Mouse (Mus musculus) ES-Bruce4 (cell line): Measurements from ENCODE around the gene Spsb1. TPM values are rescaled to one million over a fixed set of nuclear protein-coding genes. Genes with fewer than 3 reads are reported as not detected.

Experiments
- H3K27ac ChIP-seq: 2 replicates; pipeline ENCODE4 v1.5.1; 2012; ENCODE audit warnings: low read length, inconsistent platforms; ENCODE audit not compliant: insufficient read depth
- H3K27me3 ChIP-seq: 2 replicates; pipeline ENCODE4 v1.6.1; 2012; ENCODE audit warnings: mild to moderate bottlenecking, low read length, inconsistent platforms; ENCODE audit not compliant: control insufficient read depth, poor library complexity, insufficient read depth, severe bottlenecking
- H3K36me3 ChIP-seq: 2 replicates; pipeline ENCODE4 v1.6.1; 2012; ENCODE audit warnings: inconsistent platforms, mild to moderate bottlenecking, low read length, moderate library complexity; ENCODE audit not compliant: control insufficient read depth, poor library complexity, insufficient read depth, severe bottlenecking
- H3K4me1 ChIP-seq: one replicate; pipeline ENCODE4 v1.8.1; 2011; ENCODE audit warnings: low read length; ENCODE audit not compliant: control insufficient read depth, insufficient read depth
- H3K4me3 ChIP-seq: 2 replicates; pipeline ENCODE4 v1.5.1; 2011; ENCODE audit warnings: low read depth, mild to moderate bottlenecking, low read length
- H3K9ac ChIP-seq: 2 replicates; pipeline ENCODE4 v1.6.1; 2012; ENCODE audit warnings: low read depth, mild to moderate bottlenecking, inconsistent platforms; ENCODE audit not compliant: poor library complexity, severe bottlenecking
- H3K9me3 ChIP-seq: replicated peaks from 2 replicates; pipeline ENCODE4 v1.6.1; 2012; ENCODE audit warnings: mild to moderate bottlenecking, low read length, inconsistent platforms; ENCODE audit not compliant: control insufficient read depth, poor library complexity, insufficient read depth, severe bottlenecking
- CTCF ChIP-seq: IDR thresholded peaks from one replicate; pipeline ENCODE4 v1.8.1; 2011; ENCODE audit warnings: low read depth, low read length
- EP300 ChIP-seq: IDR thresholded peaks from 2 replicates; pipeline ENCODE4 v1.6.1; 2011; ENCODE audit warnings: low read depth, low read length; ENCODE audit not compliant: insufficient read depth
- POLR2A ChIP-seq: IDR thresholded peaks from one replicate; pipeline ENCODE4 v1.8.1; 2011; ENCODE audit warnings: low read length; ENCODE audit not compliant: insufficient read depth
- polyA plus RNA-seq: library from polyadenylated mRNA; stranded (reverse); fragments of >200 nt; gene quantifications from 2 replicates; pipeline ENCODE4 v1.2.4, GENCODE M21; 2011; ENCODE audit warnings: low read depth; ENCODE audit not compliant: missing spikeins, insufficient read depth, insufficient read length

Spsb1 gene
- polyA plus RNA-seq, 1 experiment: 28.1 TPM

DNA sequence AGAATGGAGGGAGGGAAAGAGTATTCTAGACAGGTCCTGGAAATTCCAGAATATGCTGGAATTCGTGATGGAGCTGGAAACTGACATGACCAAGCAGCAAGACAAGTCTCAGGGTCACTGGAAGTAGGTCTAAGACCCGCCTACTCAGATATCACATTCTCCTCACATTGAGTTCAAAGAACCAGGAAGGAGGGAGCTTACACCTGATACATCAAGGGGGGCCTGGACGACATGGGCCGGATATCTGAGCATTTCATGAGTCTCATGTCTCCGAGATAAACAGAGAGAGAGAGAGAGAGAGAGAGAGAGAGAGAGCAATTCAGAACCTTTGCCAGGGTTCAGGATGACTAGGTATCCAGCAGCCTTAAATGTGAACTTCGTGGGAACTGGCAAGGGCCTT lies 82.6 kb downstream of the Spsb1 start:
- no peaks in the 10 kb centered on the region for H3K36me3 ChIP-seq
- H3K27ac ChIP-seq: no peak overlapping the region
- TF ChIP-seq EP300: no peak
- TF ChIP-seq CTCF: no peak
- no peak for TF ChIP-seq POLR2A
- H3K4me3 ChIP-seq: no peak overlapping the region
- H3K27me3 ChIP-seq: no peaks in the 10 kb centered on the region
- no peak overlapping the region for H3K9ac ChIP-seq
- H3K4me1 ChIP-seq: no peaks in the 10 kb centered on the region
- no peaks in the 10 kb centered on the region for H3K9me3 ChIP-seq

GRCm38 (mm10) chr4:149871582-149871981 lies 83.3 kb downstream of the Spsb1 start:
- H3K9ac ChIP-seq: no peak overlapping the region
- TF ChIP-seq EP300 (no peak), POLR2A (no peak), CTCF (no peak)
- no peak overlapping the region for H3K4me3 ChIP-seq
- no peaks in the 10 kb centered on the region for H3K4me1 ChIP-seq
- H3K27ac ChIP-seq: no peak overlapping the region
- no peaks in the 10 kb centered on the region for H3K27me3 ChIP-seq
- H3K9me3 ChIP-seq: no peaks in the 10 kb centered on the region
- no peaks in the 10 kb centered on the region for H3K36me3 ChIP-seq

DNA sequence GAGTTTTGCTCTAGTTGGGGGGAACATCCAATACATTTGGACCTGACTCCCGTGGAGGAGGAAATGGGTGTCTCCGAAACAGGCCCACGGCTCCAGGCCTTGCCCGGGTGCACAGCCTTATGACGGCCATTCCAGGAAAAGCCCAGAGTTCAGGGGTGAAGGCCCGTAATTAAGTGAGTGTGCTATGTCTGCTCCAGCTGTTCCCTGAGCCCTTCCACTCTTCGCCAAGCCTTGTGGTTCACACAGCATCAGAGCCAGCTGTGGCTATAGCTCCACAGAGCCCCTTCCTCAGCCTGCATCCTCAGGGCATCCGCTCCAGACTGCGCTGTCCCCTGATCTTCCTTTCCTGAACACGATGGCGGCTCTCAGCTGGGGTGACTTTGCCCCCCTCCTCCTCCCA lies 83.8 kb downstream of the Spsb1 start:
- Histone ChIP-seq H3K9ac (no peak overlapping the region), H3K36me3 (no peaks in the 10 kb centered on the region), H3K27me3 (no peaks in the 10 kb centered on the region), H3K4me1 (no peaks in the 10 kb centered on the region), H3K4me3 (no peak overlapping the region), H3K27ac (no peak overlapping the region), H3K9me3 (no peaks in the 10 kb centered on the region)
- no peak for TF ChIP-seq POLR2A
- no peak for TF ChIP-seq EP300
- no peak for TF ChIP-seq CTCF

GRCm38 (mm10) chr4:149870412-149870811 lies 84.4 kb downstream of the Spsb1 start:
- no peak overlapping the region for H3K9ac ChIP-seq
- H3K27me3 ChIP-seq: no peaks in the 10 kb centered on the region
- TF ChIP-seq CTCF: peak; percentile 41
- no peak for TF ChIP-seq EP300

GRCm38 (mm10) chr4:149868725-149869124 lies 86.1 kb downstream of the Spsb1 start:
- H3K9ac ChIP-seq: no peak overlapping the region
- no peak overlapping the region for H3K4me3 ChIP-seq
- H3K4me1 ChIP-seq: no peaks in the 10 kb centered on the region
- H3K9me3 ChIP-seq: no peaks in the 10 kb centered on the region
- H3K27ac ChIP-seq: no peak overlapping the region
- no peaks in the 10 kb centered on the region for H3K27me3 ChIP-seq
- TF ChIP-seq CTCF (no peak), EP300 (no peak), POLR2A (no peak)
- H3K36me3 ChIP-seq: no peaks in the 10 kb centered on the region

More at GRCm38 (mm10) chr4:149870412-149870811, 84.4 kb downstream of the Spsb1 start:
- no peaks in the 10 kb centered on the region for H3K4me1 ChIP-seq
- H3K4me3 ChIP-seq: no peak overlapping the region
- no peak overlapping the region for H3K27ac ChIP-seq
- no peaks in the 10 kb centered on the region for H3K36me3 ChIP-seq
- H3K9me3 ChIP-seq: no peaks in the 10 kb centered on the region

GRCm38 (mm10) chr4:149868009-149868408 lies 86.8 kb downstream of the Spsb1 start:
- no peak overlapping the region for H3K9ac ChIP-seq

More at GRCm38 (mm10) chr4:149868009-149868408, 86.8 kb downstream of the Spsb1 start:
- TF ChIP-seq EP300 (no peak), CTCF (no peak), POLR2A (no peak)
- H3K9me3 ChIP-seq: no peaks in the 10 kb centered on the region
- no peak overlapping the region for H3K27ac ChIP-seq
- H3K4me1 ChIP-seq: no peaks in the 10 kb centered on the region
- H3K36me3 ChIP-seq: no peaks in the 10 kb centered on the region
- no peaks in the 10 kb centered on the region for H3K27me3 ChIP-seq
- no peak overlapping the region for H3K4me3 ChIP-seq
